Mouse (Mus musculus) G1E-ER4 (cell line): ENCODE measurements around the gene Slc36a1. TPM values are rescaled to one million over a fixed set of nuclear protein-coding genes. Genes with fewer than 3 reads are reported as not detected.

Experiments used
- GATA1 ChIP-seq: IDR thresholded peaks from one replicate; pipeline ENCODE4 v1.8.0; 2012; ENCODE audit warnings: low read length, inconsistent platforms
- polyA plus RNA-seq: library from polyadenylated mRNA; stranded (reverse); fragments of >175 nt; gene quantifications from 2 replicates; pipeline ENCODE4 v1.2.3, GENCODE M21; 2012

Slc36a1 gene
- polyA plus RNA-seq, 1 experiment: 8.6 TPM

- no peak for TF ChIP-seq GATA1
Measured at GRCm38 (mm10) chr11:55197086-55197485, 7.1 kb upstream of the Slc36a1 start.

GRCm38 (mm10) chr11:55197740-55198510 is 6.2 kb upstream of the Slc36a1 start:
- no peak for TF ChIP-seq GATA1

- TF ChIP-seq GATA1: no peak
Measured at GRCm38 (mm10) chr11:55204602-55205001, 452 bp downstream of the Slc36a1 start.

- no peak for TF ChIP-seq GATA1
Measured at GRCm38 (mm10) chr11:55208001-55208690, 4.0 kb downstream of the Slc36a1 start.

GRCm38 (mm10) chr11:55209032-55209431 is 4.9 kb downstream of the Slc36a1 start:
- TF ChIP-seq GATA1: no peak

GRCm38 (mm10) chr11:55209626-55210353 is 5.6 kb downstream of the Slc36a1 start:
- no peak for TF ChIP-seq GATA1

- no peak for TF ChIP-seq GATA1
Measured at GRCm38 (mm10) chr11:55213518-55213917, 9.4 kb downstream of the Slc36a1 start.

GRCm38 (mm10) chr11:55214161-55214560 is 10.0 kb downstream of the Slc36a1 start:
- no peak for TF ChIP-seq GATA1

GRCm38 (mm10) chr11:55214978-55215377 is 10.8 kb downstream of the Slc36a1 start:
- TF ChIP-seq GATA1: no peak

GRCm38 (mm10) chr11:55216061-55216460 is 11.9 kb downstream of the Slc36a1 start:
- TF ChIP-seq GATA1: no peak

- no peak for TF ChIP-seq GATA1
Measured at GRCm38 (mm10) chr11:55216830-55217229, 12.7 kb downstream of the Slc36a1 start.

GRCm38 (mm10) chr11:55217418-55217817 is 13.3 kb downstream of the Slc36a1 start:
- no peak for TF ChIP-seq GATA1

GRCm38 (mm10) chr11:55217880-55218279 is 13.7 kb downstream of the Slc36a1 start:
- TF ChIP-seq GATA1: no peak

GRCm38 (mm10) chr11:55218473-55218872 is 14.3 kb downstream of the Slc36a1 start:
- TF ChIP-seq GATA1: no peak

GRCm38 (mm10) chr11:55221306-55221705 is 17.2 kb downstream of the Slc36a1 start:
- TF ChIP-seq GATA1: no peak

GRCm38 (mm10) chr11:55231034-55231433 is 26.9 kb downstream of the Slc36a1 start:
- TF ChIP-seq GATA1: no peak
